Mouse (Mus musculus) ES-Bruce4 (cell line): ENCODE data around the gene Il4. TPM values are rescaled to one million over a fixed set of nuclear protein-coding genes. Genes with fewer than 3 reads are reported as not detected.

Experiments used
- H3K27ac ChIP-seq: 2 replicates; pipeline ENCODE4 v1.5.1; 2012; ENCODE audit warnings: low read length, inconsistent platforms; ENCODE audit not compliant: insufficient read depth
- H3K27me3 ChIP-seq: 2 replicates; pipeline ENCODE4 v1.6.1; 2012; ENCODE audit warnings: mild to moderate bottlenecking, low read length, inconsistent platforms; ENCODE audit not compliant: control insufficient read depth, poor library complexity, insufficient read depth, severe bottlenecking
- H3K36me3 ChIP-seq: 2 replicates; pipeline ENCODE4 v1.6.1; 2012; ENCODE audit warnings: inconsistent platforms, mild to moderate bottlenecking, low read length, moderate library complexity; ENCODE audit not compliant: control insufficient read depth, poor library complexity, insufficient read depth, severe bottlenecking
- H3K4me1 ChIP-seq: one replicate; pipeline ENCODE4 v1.8.1; 2011; ENCODE audit warnings: low read length; ENCODE audit not compliant: control insufficient read depth, insufficient read depth
- H3K4me3 ChIP-seq: 2 replicates; pipeline ENCODE4 v1.5.1; 2011; ENCODE audit warnings: low read depth, mild to moderate bottlenecking, low read length
- H3K9ac ChIP-seq: 2 replicates; pipeline ENCODE4 v1.6.1; 2012; ENCODE audit warnings: low read depth, mild to moderate bottlenecking, inconsistent platforms; ENCODE audit not compliant: poor library complexity, severe bottlenecking
- H3K9me3 ChIP-seq: replicated peaks from 2 replicates; pipeline ENCODE4 v1.6.1; 2012; ENCODE audit warnings: mild to moderate bottlenecking, low read length, inconsistent platforms; ENCODE audit not compliant: control insufficient read depth, poor library complexity, insufficient read depth, severe bottlenecking
- CTCF ChIP-seq: IDR thresholded peaks from one replicate; pipeline ENCODE4 v1.8.1; 2011; ENCODE audit warnings: low read depth, low read length
- EP300 ChIP-seq: IDR thresholded peaks from 2 replicates; pipeline ENCODE4 v1.6.1; 2011; ENCODE audit warnings: low read depth, low read length; ENCODE audit not compliant: insufficient read depth
- POLR2A ChIP-seq: IDR thresholded peaks from one replicate; pipeline ENCODE4 v1.8.1; 2011; ENCODE audit warnings: low read length; ENCODE audit not compliant: insufficient read depth
- polyA plus RNA-seq: library from polyadenylated mRNA; stranded (reverse); fragments of >200 nt; gene quantifications from 2 replicates; pipeline ENCODE4 v1.2.4, GENCODE M21; 2011; ENCODE audit warnings: low read depth; ENCODE audit not compliant: missing spikeins, insufficient read depth, insufficient read length

The Il4 gene
- not detected in 2 replicates for polyA plus RNA-seq

DNA sequence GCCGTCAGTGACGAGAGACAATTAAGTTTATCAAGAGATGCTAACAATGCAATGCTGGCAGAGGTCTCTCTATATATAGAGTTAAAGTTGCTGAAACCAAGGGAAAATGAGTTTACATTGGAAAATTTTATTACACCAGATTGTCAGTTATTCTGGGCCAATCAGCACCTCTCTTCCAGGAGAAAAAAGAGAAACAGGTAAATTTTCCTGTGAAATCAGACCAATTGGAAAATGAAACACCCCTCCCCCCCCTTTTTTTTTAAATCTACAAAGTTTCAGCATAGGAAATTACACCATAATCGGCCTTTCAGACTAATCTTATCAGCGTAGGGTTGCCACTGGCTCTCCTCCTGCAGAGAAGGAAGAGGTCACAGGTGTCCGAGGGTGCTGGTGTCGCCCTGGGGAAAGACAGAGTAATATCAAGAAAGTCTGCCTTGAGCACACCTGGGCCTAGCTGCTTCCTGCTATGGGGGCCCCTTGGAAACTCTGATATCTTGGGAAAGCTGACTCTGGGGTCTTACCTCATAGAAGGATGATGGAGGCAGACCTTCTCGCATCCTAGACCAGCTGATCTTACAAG, at the start of gene Il4:
Gene Il4, minus strand, starts transcription at position 51 of the 580 bp plus-strand sequence.
- no peak within 1 kb of the TSS for H3K27ac ChIP-seq
- no peaks in the 10 kb centered on the region for H3K9me3 ChIP-seq
- H3K9ac ChIP-seq = no peak within 1 kb of the TSS
- H3K36me3 ChIP-seq = no peaks in the 10 kb centered on the region
- no peaks in the 10 kb centered on the region for H3K27me3 ChIP-seq
- TF ChIP-seq CTCF (no peak), POLR2A (no peak), EP300 (no peak)
- H3K4me1 ChIP-seq = no peaks in the 10 kb centered on the region
- H3K4me3 ChIP-seq = no peak within 1 kb of the TSS

DNA sequence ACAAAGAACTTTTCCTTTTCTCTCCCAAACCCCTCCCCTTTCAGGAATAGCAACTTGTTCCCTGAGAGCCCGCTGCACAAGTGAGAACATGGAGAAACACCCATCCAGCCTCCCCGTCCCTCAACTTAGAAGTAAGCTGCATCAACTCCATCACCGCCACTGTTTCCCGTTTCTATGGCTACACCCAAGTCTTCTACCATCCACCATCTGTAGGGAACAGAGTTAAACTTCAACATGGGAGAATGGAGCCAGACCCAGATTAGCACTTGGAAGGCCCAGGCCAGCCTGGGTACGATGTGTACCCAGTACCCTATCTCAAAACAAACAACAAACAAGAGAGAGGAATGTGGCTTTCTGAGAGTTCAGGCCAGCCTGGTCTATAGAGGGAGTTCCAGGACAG, 45.6 kb upstream of the Il4 start:
- Histone ChIP-seq H3K4me1 (no peaks in the 10 kb centered on the region), H3K9me3 (no peaks in the 10 kb centered on the region), H3K27me3 (no peaks in the 10 kb centered on the region), H3K27ac (no peak overlapping the region), H3K36me3 (peaks cover 19% of the 10 kb centered on the region), H3K4me3 (no peak overlapping the region), H3K9ac (no peak overlapping the region)
- TF ChIP-seq POLR2A (no peak), CTCF (no peak), EP300 (no peak)

DNA sequence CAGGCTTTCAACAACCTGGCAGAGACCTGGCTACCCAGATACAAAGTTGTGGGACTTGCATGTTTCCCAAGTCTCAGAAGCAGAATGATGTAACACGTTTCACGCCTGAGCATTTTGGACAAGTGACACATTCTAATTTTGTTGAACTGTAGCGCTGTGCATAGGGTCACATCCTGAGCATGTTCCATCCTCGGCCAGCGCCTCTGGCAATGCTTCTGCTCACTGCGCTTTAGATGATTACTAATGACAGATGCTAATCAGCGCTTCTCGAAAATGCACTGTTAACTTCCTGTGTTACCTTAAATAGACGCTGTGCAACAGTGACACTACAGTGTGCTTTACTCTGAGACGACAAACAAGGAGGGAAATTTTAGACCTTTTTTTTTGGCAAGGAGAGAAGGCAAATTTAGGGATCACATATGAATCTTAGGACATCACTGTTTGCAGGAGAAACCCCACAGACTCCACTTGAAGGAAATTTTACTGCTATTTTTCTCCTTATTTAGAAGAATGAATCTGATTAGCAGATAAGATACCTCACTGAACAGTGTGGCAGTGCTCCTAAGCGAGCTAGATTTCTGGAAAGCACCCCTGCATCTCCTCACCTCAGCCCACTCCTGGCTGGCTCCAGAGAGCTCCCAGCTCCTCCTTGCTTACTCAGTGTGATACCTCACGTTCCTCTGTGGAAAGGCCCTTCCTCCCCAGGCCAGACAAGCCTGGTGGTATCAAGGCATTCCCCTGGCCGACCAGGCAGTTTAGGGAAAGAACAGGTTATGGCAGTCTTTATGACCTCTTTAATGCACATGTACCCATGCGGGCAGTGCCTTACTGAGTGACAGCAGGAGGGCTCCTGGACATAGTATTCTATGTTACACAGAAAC, 44.6 kb upstream of the Il4 start:
- H3K9me3 ChIP-seq = no peaks in the 10 kb centered on the region
- H3K4me3 ChIP-seq = no peak overlapping the region
- TF ChIP-seq CTCF (no peak), EP300 (no peak), POLR2A (no peak)
- no peaks in the 10 kb centered on the region for H3K4me1 ChIP-seq
- peaks cover 15% of the 10 kb centered on the region for H3K36me3 ChIP-seq
- no peaks in the 10 kb centered on the region for H3K27me3 ChIP-seq
- no peak overlapping the region for H3K9ac ChIP-seq
- no peak overlapping the region; the same call in 1 of the 2 replicates for H3K27ac ChIP-seq

DNA sequence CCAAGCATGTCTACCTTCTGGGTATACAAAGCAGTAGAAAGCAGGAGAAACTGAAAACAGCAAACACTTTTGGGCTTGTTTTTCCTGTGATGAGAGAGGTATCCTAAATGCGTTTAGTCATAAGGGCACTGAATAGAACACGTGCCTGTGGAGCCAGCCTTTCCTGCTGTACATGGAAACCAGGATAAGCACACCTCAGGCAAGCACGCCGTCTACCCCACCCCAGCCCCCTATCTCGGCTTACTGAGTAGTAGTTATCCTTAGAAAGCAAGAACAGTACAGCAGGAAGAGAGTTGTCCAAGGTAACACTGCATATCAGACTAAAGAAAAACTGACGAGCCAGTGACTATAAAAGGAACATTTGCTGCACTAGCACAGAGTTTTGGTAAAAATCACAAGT, 39.4 kb upstream of the Il4 start:
- Histone ChIP-seq H3K4me3 (no peak overlapping the region), H3K36me3 (peaks cover 4% of the 10 kb centered on the region; the same call in 1 of the 2 replicates), H3K27ac (no peak overlapping the region), H3K9ac (no peak overlapping the region), H3K9me3 (no peaks in the 10 kb centered on the region), H3K4me1 (no peaks in the 10 kb centered on the region), H3K27me3 (no peaks in the 10 kb centered on the region)
- no peak for TF ChIP-seq CTCF
- TF ChIP-seq EP300 = no peak
- TF ChIP-seq POLR2A = no peak

GRCm38 (mm10) chr11:53657381-53657780, 38.9 kb upstream of the Il4 start:
- Histone ChIP-seq H3K27ac (no peak overlapping the region), H3K9me3 (no peaks in the 10 kb centered on the region), H3K4me3 (no peak overlapping the region), H3K9ac (no peak overlapping the region), H3K4me1 (no peaks in the 10 kb centered on the region), H3K27me3 (no peaks in the 10 kb centered on the region), H3K36me3 (peaks cover 4% of the 10 kb centered on the region; the same call in 1 of the 2 replicates)
- TF ChIP-seq CTCF (no peak), EP300 (no peak), POLR2A (no peak)
